Mouse (Mus musculus) spleen, adult 12 weeks (tissue): ENCODE measurements around the gene Tspyl3.

ENCODE experiments used
- DNase-seq: peaks from one replicate; pipeline ENCODE4 v3.0.0; 2022; ENCODE audit warnings: low spot score

The Tspyl3 gene

GRCm38 (mm10) chr2:153227959-153228358 is 2.7 kb upstream of the Tspyl3 start:
- DNase-seq, result no peak

- DNase-seq, result no peak
Observed at GRCm38 (mm10) chr2:153225595-153225953, 333 bp upstream of the Tspyl3 start.

GRCm38 (mm10) chr2:153222566-153222965 is 2.7 kb downstream of the Tspyl3 start:
- DNase-seq, result no peak

GRCm38 (mm10) chr2:153222130-153222529 is 3.1 kb downstream of the Tspyl3 start:
- no peak for DNase-seq

GRCm38 (mm10) chr2:153221620-153222019 is 3.6 kb downstream of the Tspyl3 start:
- no peak for DNase-seq

- DNase-seq, result no peak
Observed at GRCm38 (mm10) chr2:153218516-153218915, 6.7 kb downstream of the Tspyl3 start.

GRCm38 (mm10) chr2:153217826-153218340 is 7.4 kb downstream of the Tspyl3 start:
- DNase-seq, result no peak

GRCm38 (mm10) chr2:153215421-153215820 is 9.8 kb downstream of the Tspyl3 start:
- DNase-seq, result no peak

- no peak for DNase-seq
Observed at GRCm38 (mm10) chr2:153214771-153215259, 10.4 kb downstream of the Tspyl3 start.

- no peak for DNase-seq
Observed at GRCm38 (mm10) chr2:153213351-153213750, 11.9 kb downstream of the Tspyl3 start.

GRCm38 (mm10) chr2:153211451-153211850 is 13.8 kb downstream of the Tspyl3 start:
- no peak for DNase-seq

GRCm38 (mm10) chr2:153209286-153209685 is 16.0 kb downstream of the Tspyl3 start:
- DNase-seq, result no peak

GRCm38 (mm10) chr2:153208149-153208548 is 17.1 kb downstream of the Tspyl3 start:
- DNase-seq, result no peak

GRCm38 (mm10) chr2:153202766-153203165 is 22.5 kb downstream of the Tspyl3 start:
- DNase-seq, result no peak

GRCm38 (mm10) chr2:153199114-153199513 is 26.1 kb downstream of the Tspyl3 start:
- no peak for DNase-seq

GRCm38 (mm10) chr2:153198485-153198884 is 26.8 kb downstream of the Tspyl3 start:
- no peak for DNase-seq

- DNase-seq, result no peak
Observed at GRCm38 (mm10) chr2:153194255-153194654, 31.0 kb downstream of the Tspyl3 start.

- no peak for DNase-seq
Observed at GRCm38 (mm10) chr2:153191242-153191641, 34.0 kb downstream of the Tspyl3 start.

GRCm38 (mm10) chr2:153187848-153188247 is 37.4 kb downstream of the Tspyl3 start:
- no peak for DNase-seq

GRCm38 (mm10) chr2:153186176-153186591 is 39.1 kb downstream of the Tspyl3 start:
- no peak for DNase-seq

- DNase-seq, result no peak
Observed at GRCm38 (mm10) chr2:153179961-153180360, 45.3 kb downstream of the Tspyl3 start.

- DNase-seq, result no peak
Observed at GRCm38 (mm10) chr2:153179126-153179860, 45.9 kb downstream of the Tspyl3 start.

GRCm38 (mm10) chr2:153177188-153177587 is 48.1 kb downstream of the Tspyl3 start:
- no peak for DNase-seq
